In genomic region chr19:24699910-24700309, GRCm38 (mm10) we compare ENCODE assay signal across 16 mouse cellular contexts. TPM values are rescaled to one million over a fixed set of nuclear protein-coding genes. Genes with fewer than 3 reads are reported as not detected.
DNase-seq lines count a peak whose midpoint lies in the region; ATAC-seq and TF ChIP-seq lines count a peak whose summit lies in the region.
"Had no signal": no experiment of that assay in that cellular context is flagged by ENCODE, and none has a peak within 500 bp of the region (broad histone marks: within the 10 kb centered on the region; RNA-seq: fewer than 3 reads in every experiment).

No protein-coding gene starts in this region.

- H3K36me3 ChIP-seq in hindbrain, postnatal 0 days (ENCODE audit: insufficient read depth, low read length) = no peaks in the 10 kb centered on the region
- no peaks in the 10 kb centered on the region for H3K36me3 ChIP-seq in hindbrain, embryonic 13.5 days
- H3K36me3 ChIP-seq in midbrain, postnatal 0 days (ENCODE audit: insufficient read depth, low read length) = no peaks in the 10 kb centered on the region
- H3K36me3 ChIP-seq in midbrain, embryonic 16.5 days (ENCODE audit: control insufficient read depth, insufficient read depth, low read length) = no peaks in the 10 kb centered on the region
- H3K36me3 ChIP-seq: embryonic facial prominence, embryonic 12.5 days; limb, embryonic 13.5 days had no signal

- no peak overlapping the region for H3K4me3 ChIP-seq in hindbrain, postnatal 0 days (ENCODE audit: low read length)
- H3K4me3 ChIP-seq in hindbrain, embryonic 13.5 days = no peak overlapping the region
- no peak overlapping the region for H3K4me3 ChIP-seq in midbrain, postnatal 0 days (ENCODE audit: low read depth, low read length)
- no peak overlapping the region for H3K4me3 ChIP-seq in midbrain, embryonic 16.5 days (ENCODE audit: low read depth, low read length)
- H3K4me3 ChIP-seq: embryonic facial prominence, embryonic 12.5 days; limb, embryonic 13.5 days had no signal

- no peaks in the 10 kb centered on the region for H3K27me3 ChIP-seq in hindbrain, postnatal 0 days (ENCODE audit: insufficient read depth, low read length)
- H3K27me3 ChIP-seq in hindbrain, embryonic 13.5 days = no peaks in the 10 kb centered on the region
- H3K27me3 ChIP-seq in midbrain, postnatal 0 days (ENCODE audit: insufficient read depth, low read length) = no peaks in the 10 kb centered on the region
- H3K27me3 ChIP-seq in midbrain, embryonic 16.5 days (ENCODE audit: control insufficient read depth, insufficient read depth, low read depth, low read length) = no peaks in the 10 kb centered on the region
- H3K27me3 ChIP-seq: embryonic facial prominence, embryonic 12.5 days; limb, embryonic 13.5 days had no signal

- TF ChIP-seq CTCF in hindbrain, postnatal 0 days (IDR thresholded peaks at IDR 0.05; ENCODE audit: low read depth) = peak; percentile 56
- peak; percentile 54 for TF ChIP-seq CTCF in midbrain, postnatal 0 days (IDR thresholded peaks at IDR 0.05)

- no peaks in the 10 kb centered on the region for H3K4me1 ChIP-seq in hindbrain, postnatal 0 days (ENCODE audit: insufficient read depth, low read length)
- no peaks in the 10 kb centered on the region for H3K4me1 ChIP-seq in hindbrain, embryonic 13.5 days (replicated peaks)
- H3K4me1 ChIP-seq in midbrain, postnatal 0 days (ENCODE audit: insufficient read depth, low read length) = no peaks in the 10 kb centered on the region
- H3K4me1 ChIP-seq in midbrain, embryonic 16.5 days (ENCODE audit: control insufficient read depth, insufficient read depth, low read length) = no peaks in the 10 kb centered on the region

- H3K9ac ChIP-seq in hindbrain, postnatal 0 days (replicated peaks; ENCODE audit: low read length) = no peak overlapping the region
- H3K9ac ChIP-seq in hindbrain, embryonic 13.5 days = no peak overlapping the region
- no peak overlapping the region for H3K9ac ChIP-seq in midbrain, postnatal 0 days (replicated peaks; ENCODE audit: low read length, poor library complexity, severe bottlenecking)
- H3K9ac ChIP-seq in midbrain, embryonic 16.5 days (ENCODE audit: low read depth, low read length) = no peak overlapping the region
- H3K9ac ChIP-seq: embryonic facial prominence, embryonic 12.5 days; limb, embryonic 13.5 days had no signal

- ATAC-seq in hindbrain, postnatal 0 days = no peak
- ATAC-seq in hindbrain, embryonic 13.5 days (ENCODE audit: low FRiP score) = no peak
- no peak for ATAC-seq in midbrain, postnatal 0 days (ENCODE audit: low FRiP score)
- ATAC-seq in midbrain, embryonic 16.5 days = no peak
- ATAC-seq: activated CD4-positive, CD25-positive, alpha-beta regulatory T cell, adult 4 months had no signal

- H3K9me3 ChIP-seq in hindbrain, postnatal 0 days (ENCODE audit: low read length) = no peaks in the 10 kb centered on the region
- H3K9me3 ChIP-seq in hindbrain, embryonic 13.5 days = no peaks in the 10 kb centered on the region
- H3K9me3 ChIP-seq in midbrain, postnatal 0 days (ENCODE audit: low read length) = no peaks in the 10 kb centered on the region
- H3K9me3 ChIP-seq in midbrain, embryonic 16.5 days (replicated peaks; ENCODE audit: control insufficient read depth, low read length, poor library complexity, severe bottlenecking) = no peaks in the 10 kb centered on the region
- H3K9me3 ChIP-seq: embryonic facial prominence, embryonic 12.5 days; limb, embryonic 13.5 days had no signal

- DNase-seq in cerebellum, postnatal 10 days = peak; percentile 13 to 22
- DNase-seq in cerebellum, adult 9-10 months = no peak
- peak; percentile 41 for DNase-seq in hindbrain, postnatal 0 days (ENCODE audit: low spot score)
- DNase-seq in midbrain, postnatal 0 days (ENCODE audit: low spot score) = peak; percentile 52
- no peak for DNase-seq in ovary, postnatal 14 days (ENCODE audit: low spot score)
- no peak for DNase-seq in ovary, postnatal 10 days (ENCODE audit: low spot score)
- DNase-seq: cerebellum, adult 9-11 months; heart, postnatal 36 days; kidney, adult 11 months; thymus, postnatal 4 days had no signal

- no peak overlapping the region for H3K27ac ChIP-seq in hindbrain, postnatal 0 days
- H3K27ac ChIP-seq in hindbrain, embryonic 13.5 days = no peak overlapping the region
- H3K27ac ChIP-seq in midbrain, postnatal 0 days (ENCODE audit: low read depth, low read length) = no peak overlapping the region
- H3K27ac ChIP-seq in midbrain, embryonic 16.5 days (ENCODE audit: low read length) = no peak overlapping the region
- H3K27ac ChIP-seq: embryonic facial prominence, embryonic 12.5 days; limb, embryonic 13.5 days had no signal

- no peak overlapping the region for H3K4me2 ChIP-seq in hindbrain, postnatal 0 days (ENCODE audit: low read depth, low read length)
- no peak overlapping the region for H3K4me2 ChIP-seq in hindbrain, embryonic 13.5 days
- no peak overlapping the region for H3K4me2 ChIP-seq in midbrain, postnatal 0 days (ENCODE audit: low read depth, low read length, poor library complexity, severe bottlenecking)
- no peak overlapping the region for H3K4me2 ChIP-seq in midbrain, embryonic 16.5 days (ENCODE audit: low read length)
- H3K4me2 ChIP-seq: embryonic facial prominence, embryonic 12.5 days; limb, embryonic 13.5 days had no signal

RNA-seq across cellular contexts. Expression of gene Tmem252, which starts 26.1 kb away (rescaled TPM):
- 0.42 and 0.72 TPM in 2 replicates for total RNA-seq in hindbrain, postnatal 0 days (2014; rRNA removed)
- 1.9 and 2.0 TPM in 2 replicates for polyA plus RNA-seq in hindbrain, postnatal 0 days (2015; fragmentation: Nextera tagmentation; extraction: Ambion mirVana)
- polyA plus RNA-seq in hindbrain, embryonic 13.5 days (2015; fragmentation: Nextera tagmentation; extraction: Ambion mirVana) = 1.2 and 1.7 TPM in 2 replicates
- 0.90 and 1.2 TPM in 2 replicates for total RNA-seq in midbrain, postnatal 0 days (2014; rRNA removed)
- polyA plus RNA-seq in midbrain, postnatal 0 days (2015; fragmentation: Nextera tagmentation; extraction: Ambion mirVana) = 0.82 and 0.90 TPM in 2 replicates
- polyA plus RNA-seq in midbrain, embryonic 16.5 days (2015; fragmentation: Nextera tagmentation; extraction: Ambion mirVana) = 1.3 and 1.4 TPM in 2 replicates
- total RNA-seq: megakaryocyte-erythroid progenitor cell, adult 5-6 weeks had no signal
- polyA plus RNA-seq: activated CD4-positive, CD25-positive, alpha-beta regulatory T cell, adult 4 months had no signal

Comparison
In these comparisons a context has a peak if more than half of its experiments do, and no peak if none do; other contexts are left out.
1. DNase-seq: peak in cerebellum, postnatal 10 days (2 of 2), hindbrain, postnatal 0 days (single experiment) and midbrain, postnatal 0 days (single experiment); none in cerebellum, adult 9-10 months (single experiment), ovary, postnatal 14 days (single experiment) and ovary, postnatal 10 days (single experiment).